Mouse (Mus musculus) forebrain, embryonic 14.5 days (tissue): ENCODE data around the gene Cpa2. TPM values are rescaled to one million over a fixed set of nuclear protein-coding genes. Genes with fewer than 3 reads are reported as not detected.

Experiments used
- ATAC-seq: fragments of 200-750 bp; cut with Nextera tagmentation; 2 replicates; pipeline ENCODE4 v1.8.0; 2017; ENCODE audit warnings: mild to moderate bottlenecking, moderate library complexity
- DNase-seq: peaks from one replicate; pipeline ENCODE4 v3.0.0-alpha.2; 2015; ENCODE audit warnings: low spot score
- H3K27ac ChIP-seq: fragments of 300-500 bp; sonication (generic); 2 replicates; pipeline ENCODE4 v1.5.1; 2014; ENCODE audit warnings: low read depth, mild to moderate bottlenecking, control low read depth, low read length, moderate library complexity
- H3K27me3 ChIP-seq: fragments of 300-500 bp; sonication (generic); replicated peaks from 2 replicates; pipeline ENCODE4 v1.6.1; 2014; ENCODE audit warnings: low read length, control low read depth, mixed read lengths; ENCODE audit not compliant: control insufficient read depth, insufficient read depth
- H3K36me3 ChIP-seq: fragments of 300-500 bp; sonication (generic); 2 replicates; pipeline ENCODE4 v1.6.1; 2014; ENCODE audit warnings: low read length, control low read depth; ENCODE audit not compliant: control insufficient read depth, insufficient read depth
- H3K4me1 ChIP-seq: fragments of 300-500 bp; sonication (generic); 2 replicates; pipeline ENCODE4 v1.6.1; 2014; ENCODE audit warnings: antibody characterized with exemption, low read length, control low read depth; ENCODE audit not compliant: control insufficient read depth, insufficient read depth
- H3K4me2 ChIP-seq: fragments of 300-500 bp; sonication (generic); 2 replicates; pipeline ENCODE4 v1.6.1; 2014; ENCODE audit warnings: mild to moderate bottlenecking, control low read depth, low read length
- H3K4me3 ChIP-seq: fragments of 300-500 bp; sonication (generic); 2 replicates; pipeline ENCODE4 v1.5.1; 2014; ENCODE audit warnings: low read depth, low read length, control low read depth
- H3K9ac ChIP-seq: fragments of 300-500 bp; sonication (generic); 2 replicates; pipeline ENCODE4 v1.6.1; 2014; ENCODE audit warnings: mild to moderate bottlenecking, low read length, control low read depth, moderate library complexity
- H3K9me3 ChIP-seq: fragments of 300-500 bp; sonication (generic); replicated peaks from 2 replicates; pipeline ENCODE4 v1.6.1; 2016; ENCODE audit warnings: low read length, control low read depth, mixed read lengths; ENCODE audit not compliant: control insufficient read depth
- WGBS: fragments of 180-500 bp; shearing (Covaris S2); extraction: QIAGEN DNeasy Blood & Tissue Kit; methylation state at CpG from one replicate; pipeline ENCODE4 v1.1.7; 2014; 5-methylcytosine and 5-hydroxymethylcytosine counted together
- polyA plus RNA-seq: library from polyadenylated mRNA; unstranded; fragments of >200 nt; fragmentation: Nextera tagmentation; extraction: Ambion mirVana; gene quantifications from 2 replicates; pipeline ENCODE4 v1.2.1, GENCODE M21; 2014

Gene Cpa2
- polyA plus RNA-seq, 1 experiment from 2014 or later = 5.4 TPM

- no peak overlapping the region for H3K4me3 ChIP-seq
- H3K27ac ChIP-seq = no peak overlapping the region
- H3K4me2 ChIP-seq = no peak overlapping the region
- no peaks in the 10 kb centered on the region for H3K27me3 ChIP-seq
- H3K9me3 ChIP-seq = no peaks in the 10 kb centered on the region
- ATAC-seq (peak; percentile 58), DNase-seq (peak; percentile 30)
- 55% methylated on average over 7 of the region's 7 CpGs for WGBS
- no peak overlapping the region for H3K9ac ChIP-seq
- H3K36me3 ChIP-seq = no peaks in the 10 kb centered on the region
- H3K4me1 ChIP-seq = 0 out of 2 replicates have a peak, but pooled peaks cover 3% of the 10 kb centered on the region
These were observed 45.6 kb downstream of the Cpa2 start for GRCm38 (mm10) chr6:30586886-30587442.

- Histone ChIP-seq H3K36me3 (no peaks in the 10 kb centered on the region), H3K9ac (no peak overlapping the region), H3K4me3 (no peak overlapping the region), H3K9me3 (no peaks in the 10 kb centered on the region), H3K4me1 (0 out of 2 replicates have a peak, but pooled peaks cover 3% of the 10 kb centered on the region), H3K4me2 (no peak overlapping the region), H3K27me3 (no peaks in the 10 kb centered on the region), H3K27ac (no peak overlapping the region)
- WGBS = 69% methylated on average over 2 of the region's 2 CpGs
- no peak for ATAC-seq
- no peak for DNase-seq
These were observed 48.4 kb downstream of the Cpa2 start for GRCm38 (mm10) chr6:30589819-30590218.

GRCm38 (mm10) chr6:30591851-30592404 is 50.5 kb downstream of the Cpa2 start:
- 88% methylated on average over 5 of the region's 5 CpGs for WGBS
- no peaks in the 10 kb centered on the region for H3K9me3 ChIP-seq
- ATAC-seq (no peak), DNase-seq (no peak)
- no peak overlapping the region for H3K27ac ChIP-seq
- no peak overlapping the region for H3K4me3 ChIP-seq
- H3K4me1 ChIP-seq = 0 out of 2 replicates have a peak, but pooled peaks cover 3% of the 10 kb centered on the region
- H3K27me3 ChIP-seq = no peaks in the 10 kb centered on the region
- H3K9ac ChIP-seq = no peak overlapping the region
- no peaks in the 10 kb centered on the region for H3K36me3 ChIP-seq
- no peak overlapping the region for H3K4me2 ChIP-seq

GRCm38 (mm10) chr6:30592417-30592974 is 51.1 kb downstream of the Cpa2 start:
- no peak for DNase-seq
- Histone ChIP-seq H3K36me3 (no peaks in the 10 kb centered on the region), H3K9ac (no peak overlapping the region), H3K4me1 (no peaks in the 10 kb centered on the region), H3K4me3 (no peak overlapping the region), H3K4me2 (no peak overlapping the region), H3K27me3 (no peaks in the 10 kb centered on the region), H3K9me3 (no peaks in the 10 kb centered on the region), H3K27ac (no peak overlapping the region)
- WGBS = 68% methylated on average over 10 of the region's 10 CpGs
- ATAC-seq = no peak

GRCm38 (mm10) chr6:30594364-30594763 is 53.0 kb downstream of the Cpa2 start:
- no peak overlapping the region for H3K4me2 ChIP-seq
- H3K9ac ChIP-seq = no peak overlapping the region
- H3K4me1 ChIP-seq = no peaks in the 10 kb centered on the region
- H3K4me3 ChIP-seq = no peak overlapping the region
- WGBS = 90% methylated on average over 7 of the region's 7 CpGs
- no peaks in the 10 kb centered on the region for H3K9me3 ChIP-seq
- H3K27ac ChIP-seq = no peak overlapping the region
- no peaks in the 10 kb centered on the region for H3K36me3 ChIP-seq
- no peaks in the 10 kb centered on the region for H3K27me3 ChIP-seq
- no peak for DNase-seq
- ATAC-seq = no peak

- H3K9me3 ChIP-seq = no peaks in the 10 kb centered on the region
These were observed 55.0 kb downstream of the Cpa2 start for GRCm38 (mm10) chr6:30596230-30596898.

GRCm38 (mm10) chr6:30600033-30600432 is 58.7 kb downstream of the Cpa2 start:
- ATAC-seq (no peak), DNase-seq (no peak)
- Histone ChIP-seq H3K27me3 (no peaks in the 10 kb centered on the region), H3K9me3 (no peaks in the 10 kb centered on the region), H3K9ac (no peak overlapping the region), H3K4me1 (no peaks in the 10 kb centered on the region), H3K4me3 (no peak overlapping the region), H3K27ac (no peak overlapping the region), H3K4me2 (no peak overlapping the region), H3K36me3 (no peaks in the 10 kb centered on the region)
- 91% methylated on average over 3 of the region's 3 CpGs for WGBS

More at GRCm38 (mm10) chr6:30596230-30596898, 55.0 kb downstream of the Cpa2 start:
- no peaks in the 10 kb centered on the region for H3K27me3 ChIP-seq
- DNase-seq (peak; percentile 60), ATAC-seq (no peak)
- WGBS = 87% methylated on average over 8 of the region's 8 CpGs
- H3K36me3 ChIP-seq = no peaks in the 10 kb centered on the region
- no peaks in the 10 kb centered on the region for H3K4me1 ChIP-seq
- no peak overlapping the region for H3K27ac ChIP-seq
- H3K4me2 ChIP-seq = no peak overlapping the region
- H3K4me3 ChIP-seq = no peak overlapping the region
- no peak overlapping the region for H3K9ac ChIP-seq

GRCm38 (mm10) chr6:30600995-30601394 is 59.6 kb downstream of the Cpa2 start:
- DNase-seq = no peak
- H3K4me1 ChIP-seq = no peaks in the 10 kb centered on the region
- no peak overlapping the region for H3K4me2 ChIP-seq
- no peak overlapping the region for H3K4me3 ChIP-seq
- H3K27ac ChIP-seq = no peak overlapping the region
- H3K9ac ChIP-seq = no peak overlapping the region
- H3K9me3 ChIP-seq = no peaks in the 10 kb centered on the region
- 64% methylated on average over 1 of the region's 1 CpGs for WGBS
- ATAC-seq = no peak
- H3K27me3 ChIP-seq = no peaks in the 10 kb centered on the region
- H3K36me3 ChIP-seq = no peaks in the 10 kb centered on the region

- Histone ChIP-seq H3K4me2 (no peak overlapping the region), H3K27me3 (no peaks in the 10 kb centered on the region), H3K9me3 (no peaks in the 10 kb centered on the region), H3K4me1 (no peaks in the 10 kb centered on the region), H3K27ac (no peak overlapping the region), H3K9ac (no peak overlapping the region), H3K4me3 (no peak overlapping the region), H3K36me3 (no peaks in the 10 kb centered on the region)
- DNase-seq (no peak), ATAC-seq (no peak)
- 79% methylated on average over 7 of the region's 7 CpGs for WGBS
These were observed 63.0 kb downstream of the Cpa2 start for GRCm38 (mm10) chr6:30604342-30604867.
